Mouse (Mus musculus) G1E (cell line): ENCODE data around the gene Ackr2.

Experiments used
- CTCF ChIP-seq: IDR thresholded peaks from 2 replicates; pipeline ENCODE4 v1.5.1; 2012; ENCODE audit warnings: low read depth, low read length, inconsistent platforms, mixed read lengths
- GATA1 ChIP-seq: IDR thresholded peaks from 2 replicates; pipeline ENCODE4 v1.6.1; 2012; ENCODE audit warnings: borderline replicate concordance, low read length, inconsistent platforms, mixed read lengths
- POLR2AphosphoS5 ChIP-seq: IDR thresholded peaks from 2 replicates; pipeline ENCODE4 v1.6.1; 2012; ENCODE audit warnings: low read depth, low read length, inconsistent platforms; ENCODE audit not compliant: insufficient replicate concordance

DNA sequence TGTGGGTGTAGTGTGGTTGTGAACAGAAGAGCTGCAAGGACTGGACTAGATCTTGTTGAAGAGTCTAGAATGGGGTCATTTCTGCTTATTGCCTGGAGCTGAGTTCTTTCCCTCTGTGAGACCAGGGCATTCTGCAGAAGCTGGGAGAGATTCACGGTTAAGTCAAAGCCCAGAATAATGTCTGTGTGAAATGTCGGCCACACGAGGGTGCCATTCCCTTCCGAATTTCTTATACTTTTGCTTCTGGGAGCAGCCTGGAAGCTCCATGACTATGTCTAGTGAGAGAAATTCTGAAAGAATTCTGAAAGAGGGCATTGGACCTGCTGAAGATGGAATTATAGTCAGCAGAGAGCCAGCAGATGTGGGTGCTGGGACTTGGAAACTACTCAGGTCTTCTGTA, 49.6 kb downstream of the Ackr2 start:
- no peak for TF ChIP-seq CTCF
- no peak for TF ChIP-seq POLR2AphosphoS5
- no peak for TF ChIP-seq GATA1
